Mouse (Mus musculus) kidney, adult 2 months (tissue): ENCODE results near the gene Ercc1. TPM values are rescaled to one million over a fixed set of nuclear protein-coding genes. Genes with fewer than 3 reads are reported as not detected.

Experiments
- DNase-seq: peaks from one replicate; pipeline ENCODE4 v3.0.0; 2021
- H3K27ac ChIP-seq: fragments of 200-500 bp; 2 replicates; pipeline ENCODE4 v1.5.1; 2012; ENCODE audit warnings: low read depth, low read length, control low read depth, inconsistent platforms; ENCODE audit not compliant: insufficient read depth
- H3K27me3 ChIP-seq: fragments of 200-500 bp; replicated peaks from 2 replicates; pipeline ENCODE4 v1.6.1; 2012; ENCODE audit warnings: mild to moderate bottlenecking, moderate library complexity, low read length, inconsistent platforms; ENCODE audit not compliant: control insufficient read depth, insufficient read depth
- H3K36me3 ChIP-seq: fragments of 200-500 bp; 2 replicates; pipeline ENCODE4 v1.6.1; 2012; ENCODE audit warnings: mild to moderate bottlenecking, moderate library complexity, low read length, inconsistent platforms; ENCODE audit not compliant: control insufficient read depth, insufficient read depth
- H3K4me1 ChIP-seq: fragments of 200-500 bp; 2 replicates; pipeline ENCODE4 v1.6.1; 2011; ENCODE audit warnings: low read length; ENCODE audit not compliant: control insufficient read depth, insufficient read depth
- H3K4me3 ChIP-seq: fragments of 200-500 bp; 2 replicates; pipeline ENCODE4 v1.5.1; 2011; ENCODE audit warnings: mild to moderate bottlenecking, low read depth, low read length, control low read depth; ENCODE audit not compliant: insufficient read depth
- CTCF ChIP-seq: fragments of 200-500 bp; conservative IDR thresholded peaks from 2 replicates; pipeline ENCODE4 v1.5.1; 2011; ENCODE audit warnings: low read depth, mild to moderate bottlenecking, control low read depth, low read length, moderate library complexity, mixed read lengths; ENCODE audit not compliant: insufficient read depth, insufficient read length
- POLR2A ChIP-seq: fragments of 200-500 bp; IDR thresholded peaks from one replicate; pipeline ENCODE4 v1.6.1; 2011; ENCODE audit warnings: low read depth, low read length, control low read depth
- WGBS: fragments of 180-500 bp; shearing (Covaris S2); methylation state at CpG from one replicate; pipeline ENCODE4 v1.1.7; 2018; 5-methylcytosine and 5-hydroxymethylcytosine counted together
- polyA plus RNA-seq: library from polyadenylated mRNA; depleted of rRNA; stranded (reverse); fragments of >200 nt; gene quantifications from 2 replicates; pipeline ENCODE4 v1.2.3, GENCODE M21; 2012

The Ercc1 gene
- polyA plus RNA-seq, 1 experiment, result 27.6 TPM

GRCm38 (mm10) chr7:19349188-19349915, 4.8 kb downstream of the Ercc1 start:
- Histone ChIP-seq H3K27ac (peak overlapping the region; percentile 48), H3K36me3 (no peaks in the 10 kb centered on the region), H3K27me3 (no peaks in the 10 kb centered on the region), H3K4me1 (peaks cover 2% of the 10 kb centered on the region; the same call in 1 of the 2 replicates), H3K4me3 (no peak overlapping the region)
- peak; percentile 38 for DNase-seq
- 45% methylated on average over 13 of the region's 13 CpGs for WGBS
- TF ChIP-seq CTCF (no peak), POLR2A (no peak)

GRCm38 (mm10) chr7:19350221-19350620, 5.6 kb downstream of the Ercc1 start:
- Histone ChIP-seq H3K4me1 (no peaks in the 10 kb centered on the region; the same call in 1 of the 2 replicates), H3K4me3 (no peak overlapping the region), H3K36me3 (no peaks in the 10 kb centered on the region), H3K27ac (no peak overlapping the region), H3K27me3 (no peaks in the 10 kb centered on the region)
- no peak for DNase-seq
- 90% methylated on average over 8 of the region's 8 CpGs for WGBS
- no peak for TF ChIP-seq CTCF
- TF ChIP-seq POLR2A, result no peak

- no peaks in the 10 kb centered on the region for H3K36me3 ChIP-seq
- H3K4me3 ChIP-seq, result no peak overlapping the region
- H3K27ac ChIP-seq, result no peak overlapping the region
- TF ChIP-seq CTCF (no peak), POLR2A (no peak)
- H3K4me1 ChIP-seq, result no peaks in the 10 kb centered on the region; the same call in 1 of the 2 replicates
- no peak for DNase-seq
- H3K27me3 ChIP-seq, result no peaks in the 10 kb centered on the region
- 84% methylated on average over 5 of the region's 5 CpGs for WGBS
These were observed 10.4 kb downstream of the Ercc1 start for GRCm38 (mm10) chr7:19354991-19355390.

GRCm38 (mm10) chr7:19356311-19356710, 11.7 kb downstream of the Ercc1 start:
- no peak for TF ChIP-seq CTCF
- no peak for TF ChIP-seq POLR2A
- Histone ChIP-seq H3K27ac (no peak overlapping the region), H3K27me3 (no peaks in the 10 kb centered on the region), H3K4me1 (no peaks in the 10 kb centered on the region; the same call in 1 of the 2 replicates), H3K4me3 (no peak overlapping the region), H3K36me3 (no peaks in the 10 kb centered on the region)
- no peak for DNase-seq
- 65% methylated on average over 10 of the region's 10 CpGs for WGBS

- no peak for DNase-seq
- Histone ChIP-seq H3K36me3 (no peaks in the 10 kb centered on the region), H3K4me3 (no peak overlapping the region), H3K27ac (no peak overlapping the region), H3K27me3 (no peaks in the 10 kb centered on the region), H3K4me1 (no peaks in the 10 kb centered on the region; the same call in 1 of the 2 replicates)
- TF ChIP-seq CTCF, result no peak
- no peak for TF ChIP-seq POLR2A
- WGBS, result 87% methylated on average over 25 of the region's 25 CpGs
These were observed 13.1 kb downstream of the Ercc1 start for GRCm38 (mm10) chr7:19357381-19358375.

- H3K4me3 ChIP-seq, result peak overlapping the region; percentile 87; the same call in 1 of the 2 replicates
These were observed 14.1 kb downstream of the Ercc1 start for GRCm38 (mm10) chr7:19358634-19359033.

GRCm38 (mm10) chr7:19359299-19359891, 14.8 kb downstream of the Ercc1 start, which contains the start of the genes Cd3eap and Ppp1r13l:
Cd3eap (minus strand) TSS chr7:19359483.
Ppp1r13l (plus strand) TSS chr7:19359749.
- WGBS, result under 1% methylated on average over 29 of the region's 31 CpGs
- Histone ChIP-seq H3K4me3 (peak within 1 kb of the TSS; percentile 87), H3K27me3 (no peaks in the 10 kb centered on the region), H3K27ac (peak within 1 kb of the TSS; percentile 90), H3K36me3 (no peaks in the 10 kb centered on the region), H3K4me1 (no peaks in the 10 kb centered on the region; the same call in 1 of the 2 replicates)
- DNase-seq, result peak; percentile 90
- no peak for TF ChIP-seq CTCF
- TF ChIP-seq POLR2A, result no peak

More at GRCm38 (mm10) chr7:19358634-19359033, 14.1 kb downstream of the Ercc1 start:
- no peak for DNase-seq
- Histone ChIP-seq H3K4me1 (no peaks in the 10 kb centered on the region; the same call in 1 of the 2 replicates), H3K27me3 (no peaks in the 10 kb centered on the region), H3K27ac (no peak overlapping the region), H3K36me3 (no peaks in the 10 kb centered on the region)
- no peak for TF ChIP-seq POLR2A
- 12% methylated on average over 13 of the region's 13 CpGs for WGBS
